Mouse (Mus musculus) splenic B cell, adult 2 months (primary cell): Measurements from ENCODE around the gene Olfr772.
"Not testable (repeated sequence)": the region's sequence is repeated elsewhere in the genome, so short reads cannot be mapped to it uniquely, and the experiment has no call there.

Experiments
- DNase-seq: peaks from one replicate; pipeline ENCODE4 v3.0.0-alpha.2; 2011; ENCODE audit warnings: low read depth, low spot score
- H3K27me3 ChIP-seq: 2 replicates; pipeline ENCODE4 v1.6.1; 2012; ENCODE audit warnings: mild to moderate bottlenecking, low read length, moderate library complexity, mixed read lengths; ENCODE audit not compliant: control insufficient read depth, poor library complexity, insufficient read depth, severe bottlenecking
- H3K36me3 ChIP-seq: 2 replicates; pipeline ENCODE4 v1.6.1; 2012; ENCODE audit warnings: mild to moderate bottlenecking, low read length, moderate library complexity, mixed read lengths; ENCODE audit not compliant: control insufficient read depth, poor library complexity, insufficient read depth, severe bottlenecking

The Olfr772 gene

GRCm38 (mm10) chr10:129177821-129178220 lies at the start of gene Olfr772:
TSS of gene Olfr772 (minus strand) at chr10:129177921.
- not testable (repeated sequence) for H3K27me3 ChIP-seq, H3K36me3 ChIP-seq, DNase-seq

- not testable (repeated sequence) for H3K36me3 ChIP-seq, DNase-seq, H3K27me3 ChIP-seq
Observed at GRCm38 (mm10) chr10:129187319-129187718, 9.6 kb upstream of the Olfr772 start, which contains the start of gene Olfr773. TSS of gene Olfr773 (minus strand) at chr10:129187419.

DNA sequence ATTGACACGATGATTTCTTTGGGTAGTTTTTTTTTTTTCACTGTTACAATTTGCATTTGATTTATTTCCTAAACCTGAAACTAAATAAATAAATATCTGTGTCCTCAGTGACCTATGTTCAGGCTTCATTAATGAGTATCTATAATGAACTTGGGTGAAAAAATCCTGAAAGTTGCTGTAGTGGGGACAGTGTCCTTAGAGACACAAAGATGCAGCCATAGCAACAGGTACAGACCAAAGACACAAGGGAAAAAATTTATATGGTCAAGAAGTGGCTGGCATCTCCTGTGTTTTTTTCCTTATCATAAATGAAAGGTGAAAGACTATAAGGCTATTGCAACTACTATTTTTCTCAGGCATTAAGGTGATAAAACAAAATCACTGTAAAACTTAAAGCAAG lies 13.1 kb downstream of the Olfr772 start, which contains the start of gene Olfr771:
Olfr771 (minus strand) TSS at position 101 of the 400 bp plus-strand sequence.
- DNase-seq, result no peak
- H3K36me3 ChIP-seq, result no peaks in the 10 kb centered on the region
- H3K27me3 ChIP-seq, result no peaks in the 10 kb centered on the region

GRCm38 (mm10) chr10:129138898-129139297 lies 38.8 kb downstream of the Olfr772 start, which contains the start of gene Olfr770:
TSS of gene Olfr770 (minus strand) at chr10:129138998.
- DNase-seq, result no peak
- no peaks in the 10 kb centered on the region for H3K27me3 ChIP-seq
- no peaks in the 10 kb centered on the region for H3K36me3 ChIP-seq
